Mouse (Mus musculus): Measurements from ENCODE around the gene Dock7.
"Not testable (repeated sequence)": the region's sequence is repeated elsewhere in the genome, so short reads cannot be mapped to it uniquely, and the experiment has no call there.

Gene Dock7

GRCm38 (mm10) chr4:99011039-99011438, 109.7 kb downstream of the Dock7 start:
- no peak for DNase-seq (ENCODE audit: extremely low spot score, low read depth, low spot score)

GRCm38 (mm10) chr4:99006319-99006718, 114.4 kb downstream of the Dock7 start:
- DNase-seq (ENCODE audit: extremely low spot score, low read depth, low spot score), result no peak

GRCm38 (mm10) chr4:99005574-99005973, 115.1 kb downstream of the Dock7 start:
- DNase-seq (ENCODE audit: extremely low spot score, low read depth, low spot score), result no peak

GRCm38 (mm10) chr4:98993491-98993890, 127.2 kb downstream of the Dock7 start:
- DNase-seq (ENCODE audit: extremely low spot score, low read depth, low spot score), result no peak

GRCm38 (mm10) chr4:98984701-98985100, 136.0 kb downstream of the Dock7 start:
- DNase-seq (ENCODE audit: extremely low spot score, low read depth, low spot score), result no peak

GRCm38 (mm10) chr4:98979976-98980375, 140.7 kb downstream of the Dock7 start:
- not testable (repeated sequence) for DNase-seq (ENCODE audit: extremely low spot score, low read depth, low spot score)

- no peak for DNase-seq (ENCODE audit: extremely low spot score, low read depth, low spot score)
Measured at GRCm38 (mm10) chr4:98978693-98979092, 142.0 kb downstream of the Dock7 start.

GRCm38 (mm10) chr4:98978288-98978687, 142.4 kb downstream of the Dock7 start:
- not testable (repeated sequence) for DNase-seq (ENCODE audit: extremely low spot score, low read depth, low spot score)

- no peak for DNase-seq (ENCODE audit: extremely low spot score, low read depth, low spot score)
Measured at GRCm38 (mm10) chr4:98975741-98976140, 145.0 kb downstream of the Dock7 start.

GRCm38 (mm10) chr4:98969946-98970345, 150.8 kb downstream of the Dock7 start:
- DNase-seq (ENCODE audit: extremely low spot score, low read depth, low spot score), result no peak

GRCm38 (mm10) chr4:98960243-98960642, 160.5 kb downstream of the Dock7 start:
- no peak for DNase-seq (ENCODE audit: extremely low spot score, low read depth, low spot score)

- no peak for DNase-seq (ENCODE audit: extremely low spot score, low read depth, low spot score)
Measured at GRCm38 (mm10) chr4:98955986-98956385, 164.7 kb downstream of the Dock7 start.

GRCm38 (mm10) chr4:98950563-98950962, 170.2 kb downstream of the Dock7 start:
- no peak for DNase-seq (ENCODE audit: extremely low spot score, low read depth, low spot score)

- not testable (repeated sequence) for DNase-seq (ENCODE audit: extremely low spot score, low read depth, low spot score)
Measured at GRCm38 (mm10) chr4:98938210-98938609, 182.5 kb downstream of the Dock7 start.

GRCm38 (mm10) chr4:98936036-98936435, 184.7 kb downstream of the Dock7 start:
- no peak for DNase-seq (ENCODE audit: extremely low spot score, low read depth, low spot score)

- no peak for DNase-seq (ENCODE audit: extremely low spot score, low read depth, low spot score)
Measured at GRCm38 (mm10) chr4:98925250-98925781, 195.4 kb downstream of the Dock7 start.

GRCm38 (mm10) chr4:98924906-98925178, 195.9 kb downstream of the Dock7 start:
- DNase-seq (ENCODE audit: extremely low spot score, low read depth, low spot score), result no peak

- DNase-seq (ENCODE audit: extremely low spot score, low read depth, low spot score), result no peak
Measured at GRCm38 (mm10) chr4:98924071-98924905, 196.4 kb downstream of the Dock7 start.

GRCm38 (mm10) chr4:98923568-98924070, 197.1 kb downstream of the Dock7 start, which contains the start of gene Usp1:
Usp1 (plus strand) TSS chr4:98923810.
- no peak for DNase-seq (ENCODE audit: extremely low spot score, low read depth, low spot score)

GRCm38 (mm10) chr4:98922643-98923567, 197.8 kb downstream of the Dock7 start:
- peak; percentile 98 for DNase-seq (ENCODE audit: extremely low spot score, low read depth, low spot score)

- no peak for DNase-seq (ENCODE audit: extremely low spot score, low read depth, low spot score)
Measured at GRCm38 (mm10) chr4:98922061-98922642, 198.6 kb downstream of the Dock7 start.
